Mouse (Mus musculus) forebrain, embryonic 11.5 days (tissue): ENCODE data around the gene Nrp1. TPM values are rescaled to one million over a fixed set of nuclear protein-coding genes. Genes with fewer than 3 reads are reported as not detected.

Experiments used
- ATAC-seq: fragments of 200-750 bp; cut with Nextera tagmentation; replicated peaks from 2 replicates; pipeline ENCODE4 v1.8.0; 2017; ENCODE audit warnings: moderate TSS enrichment; ENCODE audit not compliant: low FRiP score
- DNase-seq: peaks from one replicate; pipeline ENCODE4 v3.0.0-alpha.2; 2017; ENCODE audit warnings: low spot score
- H3K27ac ChIP-seq: fragments of 300-500 bp; sonication (generic); 2 replicates; pipeline ENCODE4 v1.5.1; 2014; ENCODE audit warnings: low read depth, low read length
- H3K27me3 ChIP-seq: fragments of 300-500 bp; sonication (generic); 2 replicates; pipeline ENCODE4 v1.6.1; 2014; ENCODE audit warnings: mild to moderate bottlenecking, low read length, mixed read lengths; ENCODE audit not compliant: control insufficient read depth, insufficient read depth
- H3K36me3 ChIP-seq: fragments of 300-500 bp; sonication (generic); 2 replicates; pipeline ENCODE4 v1.6.1; 2014; ENCODE audit warnings: mild to moderate bottlenecking, low read length, moderate library complexity, mixed read lengths; ENCODE audit not compliant: control insufficient read depth, insufficient read depth
- H3K4me1 ChIP-seq: fragments of 300-500 bp; sonication (generic); replicated peaks from 2 replicates; pipeline ENCODE4 v1.6.1; 2014; ENCODE audit warnings: low read length, mixed read lengths; ENCODE audit not compliant: control insufficient read depth, insufficient read depth
- H3K4me2 ChIP-seq: fragments of 300-500 bp; sonication (generic); 2 replicates; pipeline ENCODE4 v1.6.1; 2014; ENCODE audit warnings: low read depth, mild to moderate bottlenecking, low read length, moderate library complexity, mixed read lengths; ENCODE audit not compliant: severe bottlenecking
- H3K4me3 ChIP-seq: fragments of 300-500 bp; sonication (generic); 2 replicates; pipeline ENCODE4 v1.5.1; 2014; ENCODE audit warnings: low read depth, low read length
- H3K9ac ChIP-seq: fragments of 300-500 bp; sonication (generic); 2 replicates; pipeline ENCODE4 v1.6.1; 2014; ENCODE audit warnings: low read length
- H3K9me3 ChIP-seq: fragments of 300-500 bp; sonication (generic); 2 replicates; pipeline ENCODE4 v1.6.1; 2016; ENCODE audit warnings: low read length, mixed read lengths; ENCODE audit not compliant: control insufficient read depth
- WGBS: fragments of 180-500 bp; shearing (Covaris S2); extraction: QIAGEN DNeasy Blood & Tissue Kit; methylation state at CpG from one replicate; pipeline ENCODE4 v1.1.7; 2014; 5-methylcytosine and 5-hydroxymethylcytosine counted together
- polyA plus RNA-seq: library from polyadenylated mRNA; unstranded; fragments of >200 nt; fragmentation: Nextera tagmentation; extraction: Ambion mirVana; gene quantifications from 2 replicates; pipeline ENCODE4 v1.2.1, GENCODE M21; 2014

Nrp1 gene
- polyA plus RNA-seq, 1 experiment from 2014 or later = 28.3 TPM

GRCm38 (mm10) chr8:128396968-128397367 is 38.6 kb downstream of the Nrp1 start:
- no peak overlapping the region for H3K4me2 ChIP-seq
- H3K4me3 ChIP-seq = no peak overlapping the region
- no peak for DNase-seq
- H3K9ac ChIP-seq = no peak overlapping the region
- no peaks in the 10 kb centered on the region for H3K27me3 ChIP-seq
- H3K36me3 ChIP-seq = no peaks in the 10 kb centered on the region
- 49% methylated on average over 7 of the region's 7 CpGs for WGBS
- H3K4me1 ChIP-seq = peaks cover 5% of the 10 kb centered on the region; the same call in 1 of the 2 replicates
- H3K9me3 ChIP-seq = no peaks in the 10 kb centered on the region
- no peak overlapping the region for H3K27ac ChIP-seq
- ATAC-seq = no peak

- no peak overlapping the region for H3K4me3 ChIP-seq
- H3K36me3 ChIP-seq = no peaks in the 10 kb centered on the region
- H3K9me3 ChIP-seq = no peaks in the 10 kb centered on the region
- no peak for DNase-seq
- no peak for ATAC-seq
- H3K4me2 ChIP-seq = no peak overlapping the region
- no peaks in the 10 kb centered on the region for H3K27me3 ChIP-seq
- H3K4me1 ChIP-seq = peaks cover 5% of the 10 kb centered on the region; the same call in 1 of the 2 replicates
- H3K9ac ChIP-seq = no peak overlapping the region
- no peak overlapping the region for H3K27ac ChIP-seq
- WGBS = 31% methylated on average over 3 of the region's 3 CpGs
These were observed 39.0 kb downstream of the Nrp1 start for GRCm38 (mm10) chr8:128397441-128397840.

GRCm38 (mm10) chr8:128398472-128399091 is 40.2 kb downstream of the Nrp1 start:
- DNase-seq = no peak
- Histone ChIP-seq H3K27ac (no peak overlapping the region), H3K4me3 (no peak overlapping the region), H3K27me3 (no peaks in the 10 kb centered on the region), H3K9ac (no peak overlapping the region), H3K36me3 (no peaks in the 10 kb centered on the region), H3K4me1 (peaks cover 5% of the 10 kb centered on the region; the same call in 1 of the 2 replicates), H3K4me2 (no peak overlapping the region), H3K9me3 (no peaks in the 10 kb centered on the region)
- no peak for ATAC-seq
- 79% methylated on average over 11 of the region's 11 CpGs for WGBS

- DNase-seq (no peak), ATAC-seq (no peak)
- Histone ChIP-seq H3K27me3 (no peaks in the 10 kb centered on the region), H3K27ac (no peak overlapping the region), H3K4me3 (no peak overlapping the region), H3K9ac (no peak overlapping the region), H3K4me2 (no peak overlapping the region), H3K36me3 (no peaks in the 10 kb centered on the region), H3K9me3 (no peaks in the 10 kb centered on the region), H3K4me1 (peaks cover 5% of the 10 kb centered on the region; the same call in 1 of the 2 replicates)
- 84% methylated on average over 5 of the region's 5 CpGs for WGBS
These were observed 41.9 kb downstream of the Nrp1 start for GRCm38 (mm10) chr8:128400286-128400685.

GRCm38 (mm10) chr8:128404876-128405275 is 46.5 kb downstream of the Nrp1 start:
- Histone ChIP-seq H3K4me1 (no peaks in the 10 kb centered on the region), H3K9me3 (no peaks in the 10 kb centered on the region), H3K27me3 (no peaks in the 10 kb centered on the region), H3K36me3 (no peaks in the 10 kb centered on the region), H3K9ac (no peak overlapping the region), H3K4me2 (no peak overlapping the region), H3K27ac (no peak overlapping the region), H3K4me3 (no peak overlapping the region)
- ATAC-seq (no peak), DNase-seq (peak; percentile 54)
- WGBS = 82% methylated on average over 2 of the region's 2 CpGs

- no peak overlapping the region for H3K9ac ChIP-seq
- ATAC-seq (no peak), DNase-seq (no peak)
- H3K27me3 ChIP-seq = no peaks in the 10 kb centered on the region
- 85% methylated on average over 4 of the region's 4 CpGs for WGBS
- H3K36me3 ChIP-seq = no peaks in the 10 kb centered on the region
- H3K27ac ChIP-seq = no peak overlapping the region
- no peak overlapping the region for H3K4me3 ChIP-seq
- H3K9me3 ChIP-seq = no peaks in the 10 kb centered on the region
- H3K4me2 ChIP-seq = no peak overlapping the region
- peaks cover 8% of the 10 kb centered on the region for H3K4me1 ChIP-seq
These were observed 55.0 kb downstream of the Nrp1 start for GRCm38 (mm10) chr8:128413381-128413780.

- Histone ChIP-seq H3K9ac (no peak overlapping the region), H3K9me3 (no peaks in the 10 kb centered on the region), H3K27me3 (no peaks in the 10 kb centered on the region), H3K4me2 (no peak overlapping the region), H3K27ac (no peak overlapping the region), H3K4me3 (no peak overlapping the region), H3K36me3 (no peaks in the 10 kb centered on the region), H3K4me1 (peaks cover 10% of the 10 kb centered on the region)
- WGBS = 68% methylated on average over 4 of the region's 4 CpGs
- no peak for DNase-seq
- peak; percentile 22; the same call in 1 of the 2 replicates for ATAC-seq
These were observed 57.6 kb downstream of the Nrp1 start for GRCm38 (mm10) chr8:128415730-128416684.

GRCm38 (mm10) chr8:128416896-128417295 is 58.5 kb downstream of the Nrp1 start:
- DNase-seq = no peak
- WGBS = 76% methylated on average over 2 of the region's 2 CpGs
- Histone ChIP-seq H3K27me3 (no peaks in the 10 kb centered on the region), H3K9me3 (no peaks in the 10 kb centered on the region), H3K27ac (no peak overlapping the region), H3K36me3 (no peaks in the 10 kb centered on the region), H3K4me2 (no peak overlapping the region), H3K4me3 (no peak overlapping the region), H3K4me1 (peaks cover 10% of the 10 kb centered on the region), H3K9ac (no peak overlapping the region)
- no peak for ATAC-seq
